Mouse (Mus musculus) left cerebral cortex, adult 8-10 months (tissue): ENCODE data around the gene Arid1a. TPM values are rescaled to one million over a fixed set of nuclear protein-coding genes. Genes with fewer than 3 reads are reported as not detected.

Experiments used
- microRNA-seq, 2 experiments: library from miRNA; unstranded; fragments of <30 nt; microRNA quantifications; one replicate each; pipeline ENCODE4 v1.2.0; 2022
- total RNA-seq, 4 experiments: library from RNA; stranded (reverse); gene quantifications; 2 replicates each; pipeline ENCODE4 v1.2.4; 2022

Arid1a gene
- total RNA-seq, 4 experiments from 2014 or later, result 86.3 to 93.9 (median 90.7) TPM

Small RNA genes within 50 kb of the gene (microRNA-seq; reads per million reads assigned to microRNA genes)
- 0 reads per million in 2 experiments for gene Mir7227

Other genes with a start within 250 kb of the Arid1a start
- gene Kdf1, start 237.8 kb downstream of the Arid1a start, total RNA-seq, result under 1 TPM in 2 of 4 experiments, not detected in 2; 0.35 to 0.62 TPM
- 100 to 1,000 TPM; 139 to 165 (median 156) TPM for gene Nudc, start 210.8 kb downstream of the Arid1a start, total RNA-seq
- gene Nr0b2, start 203.4 kb downstream of the Arid1a start, total RNA-seq, result not detected
- 1 to 10 TPM; 6.8 to 8.9 (median 7.4) TPM for gene Gpatch3, start 182.0 kb downstream of the Arid1a start, total RNA-seq
- 10 to 100 TPM; 10.4 to 12.4 (median 11.3) TPM for gene Gpn2, start 172.4 kb downstream of the Arid1a start, total RNA-seq
- gene Sfn, start 154.6 kb downstream of the Arid1a start, total RNA-seq, result 1 to 10 TPM; 1.6 to 2.2 (median 1.8) TPM
- 10 to 100 TPM; 33.8 to 57.7 (median 44.6) TPM for gene Zdhhc18, start 106.6 kb downstream of the Arid1a start, total RNA-seq
- 10 to 100 TPM in 2 of 4 experiments, 1 to 10 TPM in 2; 8.4 to 10.9 (median 9.9) TPM for gene Pigv, start 84.1 kb downstream of the Arid1a start, total RNA-seq
- gene Rps6ka1, start 131.0 kb upstream of the Arid1a start, total RNA-seq, result 10 to 100 TPM; 15.3 to 19.2 (median 17.7) TPM
- gene Hmgn2, start 211.9 kb upstream of the Arid1a start, total RNA-seq, result 100 to 1,000 TPM; 115 to 129 (median 119) TPM
- gene Dhdds, start 244.1 kb upstream of the Arid1a start, total RNA-seq, result 10 to 100 TPM; 63.6 to 73.6 (median 68.4) TPM